Mouse (Mus musculus) intestine, postnatal 0 days (tissue): ENCODE measurements around the gene Snx4. TPM values are rescaled to one million over a fixed set of nuclear protein-coding genes. Genes with fewer than 3 reads are reported as not detected.
A peak's percentile ranks its signal among the peaks of the same experiment; 100 is the strongest.

Source experiments
- ATAC-seq: fragments of 200-750 bp; cut with Nextera tagmentation; 2 replicates; pipeline ENCODE4 v1.8.0; 2017; ENCODE audit warnings: mild to moderate bottlenecking, moderate TSS enrichment, moderate library complexity
- H3K27ac ChIP-seq: fragments of 300-500 bp; sonication (generic); 2 replicates; pipeline ENCODE4 v1.5.1; 2014; ENCODE audit warnings: mild to moderate bottlenecking, low read depth, low read length, moderate library complexity
- H3K27me3 ChIP-seq: fragments of 300-500 bp; sonication (generic); replicated peaks from 2 replicates; pipeline ENCODE4 v1.6.1; 2014; ENCODE audit warnings: low read length, mixed read lengths; ENCODE audit not compliant: control insufficient read depth, insufficient read depth
- H3K36me3 ChIP-seq: fragments of 300-500 bp; sonication (generic); 2 replicates; pipeline ENCODE4 v1.6.1; 2014; ENCODE audit warnings: mild to moderate bottlenecking, moderate library complexity; ENCODE audit not compliant: control insufficient read depth, insufficient read depth
- H3K4me1 ChIP-seq: fragments of 300-500 bp; sonication (generic); replicated peaks from 2 replicates; pipeline ENCODE4 v1.6.1; 2014; ENCODE audit warnings: antibody characterized with exemption, low read length, mixed read lengths; ENCODE audit not compliant: control insufficient read depth, insufficient read depth
- H3K4me2 ChIP-seq: fragments of 300-500 bp; sonication (generic); replicated peaks from 2 replicates; pipeline ENCODE4 v1.6.1; 2014; ENCODE audit warnings: low read depth, mild to moderate bottlenecking, moderate library complexity
- H3K4me3 ChIP-seq: fragments of 300-500 bp; sonication (generic); 2 replicates; pipeline ENCODE4 v1.5.1; 2014; ENCODE audit warnings: low read depth, low read length
- H3K9ac ChIP-seq: fragments of 300-500 bp; sonication (generic); 2 replicates; pipeline ENCODE4 v1.6.1; 2014; ENCODE audit warnings: mild to moderate bottlenecking, low read depth, low read length
- H3K9me3 ChIP-seq: fragments of 300-500 bp; sonication (generic); 2 replicates; pipeline ENCODE4 v1.6.1; 2016; ENCODE audit warnings: mixed run types; ENCODE audit not compliant: control insufficient read depth
- CTCF ChIP-seq: sonication (generic); IDR thresholded peaks from 2 replicates; pipeline ENCODE4 v1.5.1; 2016; ENCODE audit warnings: low read depth, mild to moderate bottlenecking, control low read depth, antibody characterized with exemption, moderate library complexity
- WGBS: fragments of 180-500 bp; shearing (Covaris S2); extraction: QIAGEN DNeasy Blood & Tissue Kit; methylation state at CpG from one replicate; pipeline ENCODE4 v1.1.7; 2014; 5-methylcytosine and 5-hydroxymethylcytosine counted together
- polyA plus RNA-seq: library from polyadenylated mRNA; unstranded; fragments of >200 nt; fragmentation: Nextera tagmentation; extraction: Ambion mirVana; gene quantifications from 2 replicates; pipeline ENCODE4 v1.2.1, GENCODE M21; 2015

The Snx4 gene
- polyA plus RNA-seq, 1 experiment from 2014 or later, result 103 TPM

- Histone ChIP-seq H3K36me3 (peaks cover 91% of the 10 kb centered on the region), H3K27me3 (no peaks in the 10 kb centered on the region), H3K4me2 (no peak overlapping the region), H3K9ac (no peak overlapping the region), H3K4me1 (no peaks in the 10 kb centered on the region), H3K9me3 (0 out of 2 replicates have a peak, but pooled peaks cover 2% of the 10 kb centered on the region), H3K4me3 (no peak overlapping the region), H3K27ac (peak overlapping the region; percentile 9; the same call in 1 of the 2 replicates)
- no peak for TF ChIP-seq CTCF
- WGBS, result 98% methylated on average over 7 of the region's 7 CpGs
- no peak for ATAC-seq
These were observed 41.0 kb downstream of the Snx4 start for GRCm38 (mm10) chr16:33292241-33292640.

DNA sequence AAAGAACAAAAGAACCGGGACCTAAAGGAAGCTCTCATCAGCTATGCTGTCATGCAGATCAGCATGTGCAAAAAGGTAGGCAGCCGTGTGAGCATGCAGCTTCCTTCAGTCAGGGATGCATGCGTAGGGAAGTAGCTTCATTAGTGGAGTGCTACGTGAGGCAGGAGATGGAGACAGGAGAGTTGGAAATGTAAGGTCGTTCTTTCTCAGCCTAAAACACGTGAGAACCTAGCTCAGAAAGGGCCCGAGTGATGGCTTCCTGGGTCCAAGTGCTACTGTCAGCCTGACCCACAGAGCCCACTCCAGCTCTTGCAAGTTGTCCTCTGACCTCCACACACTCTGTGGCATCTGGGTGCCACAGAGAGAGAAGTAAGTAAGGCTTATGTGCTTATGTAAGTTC, 43.4 kb downstream of the Snx4 start:
- Histone ChIP-seq H3K4me3 (no peak overlapping the region), H3K9ac (no peak overlapping the region), H3K9me3 (0 out of 2 replicates have a peak, but pooled peaks cover 2% of the 10 kb centered on the region), H3K27ac (no peak overlapping the region), H3K36me3 (peaks cover 96% of the 10 kb centered on the region), H3K4me2 (no peak overlapping the region), H3K27me3 (no peaks in the 10 kb centered on the region), H3K4me1 (no peaks in the 10 kb centered on the region)
- TF ChIP-seq CTCF, result no peak
- no peak for ATAC-seq
- WGBS, result 92% methylated on average over 7 of the region's 7 CpGs

GRCm38 (mm10) chr16:33295321-33295720, 44.1 kb downstream of the Snx4 start:
- Histone ChIP-seq H3K4me3 (no peak overlapping the region), H3K9ac (no peak overlapping the region), H3K4me2 (no peak overlapping the region), H3K27ac (no peak overlapping the region), H3K27me3 (no peaks in the 10 kb centered on the region), H3K36me3 (peaks cover 96% of the 10 kb centered on the region), H3K4me1 (no peaks in the 10 kb centered on the region), H3K9me3 (0 out of 2 replicates have a peak, but pooled peaks cover 2% of the 10 kb centered on the region)
- no peak for ATAC-seq
- WGBS, result 96% methylated on average over 9 of the region's 9 CpGs
- TF ChIP-seq CTCF, result no peak

DNA sequence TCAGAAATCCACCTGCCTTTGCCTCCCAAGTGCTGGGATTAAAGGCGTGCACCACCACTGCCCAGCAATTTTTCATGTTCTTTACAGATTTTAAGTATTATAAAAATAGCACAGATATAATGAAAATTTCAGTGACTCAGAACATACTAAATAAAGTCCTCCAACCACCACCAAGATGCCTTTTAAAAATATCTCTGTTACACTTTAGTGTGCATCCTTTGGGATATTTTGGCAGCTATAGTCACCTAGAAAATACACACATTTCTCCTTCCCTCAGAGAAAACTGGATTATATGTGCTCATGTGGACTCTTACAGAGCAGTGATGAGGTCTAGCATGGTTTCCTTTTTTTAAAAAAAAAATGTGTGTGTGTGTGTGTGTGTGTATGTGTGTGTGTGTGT, 46.3 kb downstream of the Snx4 start:
- WGBS, result 89% methylated on average over 1 of the region's 1 CpGs
- Histone ChIP-seq H3K27me3 (no peaks in the 10 kb centered on the region), H3K4me3 (no peak overlapping the region), H3K9me3 (no peaks in the 10 kb centered on the region), H3K36me3 (peaks cover 83% of the 10 kb centered on the region), H3K4me2 (no peak overlapping the region), H3K9ac (no peak overlapping the region), H3K4me1 (no peaks in the 10 kb centered on the region), H3K27ac (no peak overlapping the region)
- TF ChIP-seq CTCF, result no peak
- no peak for ATAC-seq

DNA sequence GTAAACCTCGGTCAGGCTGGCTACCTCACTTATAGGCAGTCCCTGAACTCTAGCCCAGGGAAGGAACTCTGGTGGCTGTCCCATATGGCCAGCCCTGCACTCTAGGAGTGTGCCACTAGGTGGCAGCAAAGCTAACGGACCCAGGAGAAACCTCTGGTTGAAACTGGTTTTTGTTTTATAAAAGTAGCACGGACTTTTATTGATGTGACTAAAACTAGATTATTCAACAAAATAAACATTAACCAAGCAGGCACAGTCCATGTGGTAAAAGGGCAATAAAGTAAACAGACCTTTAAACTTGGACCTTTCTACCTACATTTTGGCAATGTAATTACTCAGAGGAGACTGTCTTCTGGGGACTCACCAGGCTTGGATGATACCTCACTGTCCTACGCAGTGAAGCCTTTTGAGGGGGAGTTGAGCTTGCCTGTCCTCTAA, 55.4 kb downstream of the Snx4 start:
- Histone ChIP-seq H3K9me3 (no peaks in the 10 kb centered on the region), H3K4me3 (no peak overlapping the region), H3K4me1 (no peaks in the 10 kb centered on the region), H3K27me3 (no peaks in the 10 kb centered on the region), H3K4me2 (peak overlapping the region; percentile 41), H3K27ac (no peak overlapping the region), H3K9ac (no peak overlapping the region), H3K36me3 (peaks cover 20% of the 10 kb centered on the region)
- WGBS, result 5% methylated on average over 4 of the region's 4 CpGs
- peak; percentile 92 for TF ChIP-seq CTCF
- peak; percentile 79 for ATAC-seq

DNA sequence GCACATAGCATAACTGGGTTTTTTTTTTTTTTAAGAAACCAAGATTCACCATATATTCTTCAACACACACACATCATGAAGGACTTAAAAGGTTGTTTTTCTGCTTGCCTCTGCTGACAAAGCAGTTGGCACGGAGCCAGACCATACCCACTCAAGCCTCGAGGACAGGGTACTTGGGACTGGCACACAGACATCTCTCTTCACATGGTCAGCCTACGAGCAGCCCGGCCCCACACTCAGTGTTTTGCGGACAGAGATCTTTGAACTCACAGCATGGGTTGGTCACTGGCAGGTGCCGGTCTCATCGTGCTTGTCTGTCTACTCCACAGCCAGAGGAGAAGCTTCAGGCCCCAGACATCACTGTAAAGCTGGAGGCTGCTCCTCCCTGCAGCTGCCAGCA, 56.5 kb downstream of the Snx4 start:
- no peaks in the 10 kb centered on the region for H3K27me3 ChIP-seq
- no peak overlapping the region for H3K4me2 ChIP-seq
- H3K4me3 ChIP-seq, result no peak overlapping the region
- H3K4me1 ChIP-seq, result no peaks in the 10 kb centered on the region
- H3K36me3 ChIP-seq, result peaks cover 20% of the 10 kb centered on the region
- H3K27ac ChIP-seq, result no peak overlapping the region
- no peak for ATAC-seq
- H3K9ac ChIP-seq, result no peak overlapping the region
- WGBS, result 71% methylated on average over 7 of the region's 7 CpGs
- no peak for TF ChIP-seq CTCF
- H3K9me3 ChIP-seq, result no peaks in the 10 kb centered on the region

GRCm38 (mm10) chr16:33309066-33309465, 57.8 kb downstream of the Snx4 start:
- Histone ChIP-seq H3K4me1 (no peaks in the 10 kb centered on the region), H3K4me3 (no peak overlapping the region), H3K4me2 (no peak overlapping the region), H3K27ac (no peak overlapping the region), H3K9me3 (no peaks in the 10 kb centered on the region), H3K27me3 (no peaks in the 10 kb centered on the region), H3K9ac (no peak overlapping the region), H3K36me3 (peaks cover 15% of the 10 kb centered on the region)
- ATAC-seq, result no peak
- 86% methylated on average over 3 of the region's 3 CpGs for WGBS
- TF ChIP-seq CTCF, result no peak
